Mouse (Mus musculus): ENCODE measurements around the gene Fcgr1. TPM values are rescaled to one million over a fixed set of nuclear protein-coding genes. Genes with fewer than 3 reads are reported as not detected.

The Fcgr1 gene
- polyA plus RNA-seq, 1 experiment: 0.05 TPM

DNA sequence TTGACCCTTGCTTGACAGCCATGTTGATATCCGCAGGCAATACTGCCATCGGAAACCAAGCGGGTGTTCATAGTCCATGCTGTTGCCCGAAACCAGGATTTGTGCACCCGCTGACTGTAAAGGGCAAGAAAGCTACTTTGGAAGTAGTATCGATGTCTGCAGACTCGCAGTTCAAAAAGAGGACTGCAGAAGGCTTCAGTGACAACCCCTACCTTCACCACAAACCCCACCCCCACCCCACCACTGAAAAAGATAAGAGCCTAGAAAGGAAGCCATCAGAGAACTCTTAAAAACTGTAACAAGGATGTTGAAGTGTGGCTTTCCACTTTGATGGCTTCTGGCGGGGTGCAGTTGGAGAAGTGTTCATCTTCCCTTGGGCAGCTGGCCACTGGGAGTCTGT, 44.3 kb upstream of the Fcgr1 start:
- Histone ChIP-seq H3K4me3 (no peak overlapping the region), H3K27me3 (ENCODE audit: control insufficient read depth, insufficient read depth, insufficient read length) (no peaks in the 10 kb centered on the region), H3K4me2 (ENCODE audit: low read depth) (no peak overlapping the region)

DNA sequence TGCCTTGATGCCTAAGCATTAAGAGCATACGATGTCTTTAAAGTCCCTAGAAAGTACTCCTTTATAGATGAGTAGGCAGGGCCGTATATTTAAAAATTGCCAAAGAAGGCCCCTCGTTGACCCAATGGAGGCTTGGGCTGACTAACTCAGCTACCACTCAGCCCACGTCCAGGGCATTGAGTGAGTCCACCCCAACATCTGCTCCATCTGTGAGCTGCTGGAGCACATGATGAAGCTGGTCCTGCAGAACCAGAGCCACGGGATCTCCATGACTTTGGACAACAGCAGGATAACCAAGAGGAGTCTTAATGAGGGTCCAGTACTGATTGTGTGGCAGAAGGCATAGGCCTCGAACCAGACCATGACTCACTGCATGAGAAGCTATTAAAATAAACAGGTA, 43.5 kb upstream of the Fcgr1 start:
- H3K36me3 ChIP-seq (ENCODE audit: control insufficient read depth, insufficient read depth): no peaks in the 10 kb centered on the region
- H3ac ChIP-seq (ENCODE audit: control insufficient read depth, insufficient read length): no peak overlapping the region
- H3K27me3 ChIP-seq (ENCODE audit: control insufficient read depth, insufficient read depth, insufficient read length): no peaks in the 10 kb centered on the region

More for the DNA sequence above, 44.3 kb upstream of the Fcgr1 start:
- TF ChIP-seq TCF3 (IDR thresholded peaks at IDR 0.05; ENCODE audit: insufficient read length, low read depth) (no peak), MYOG (IDR thresholded peaks at IDR 0.05; ENCODE audit: control insufficient read depth in 1 of 3, insufficient read depth in 1 of 3, insufficient read length in 2 of 3, low read depth in 2 of 3) (no peak), POLR2AphosphoS2 (IDR thresholded peaks at IDR 0.05; ENCODE audit: insufficient read length, low read depth) (no peak), MAX (IDR thresholded peaks at IDR 0.05; ENCODE audit: low read depth) (no peak), MYOD1 (IDR thresholded peaks at IDR 0.05; ENCODE audit: control insufficient read depth in 1 of 3, insufficient read length in 2 of 3, low read depth in 2 of 3) (no peak), REST (IDR thresholded peaks at IDR 0.05; ENCODE audit: insufficient read depth, insufficient read length) (no peak), SRF (IDR thresholded peaks at IDR 0.05; ENCODE audit: control insufficient read depth, insufficient read length, low read depth) (no peak), E2F4 (IDR thresholded peaks at IDR 0.05; ENCODE audit: insufficient read depth) (no peak), USF1 (IDR thresholded peaks at IDR 0.05; ENCODE audit: low read depth) (no peak), CEBPB (IDR thresholded peaks at IDR 0.05; ENCODE audit: insufficient read depth, poor library complexity, severe bottlenecking) (no peak)
- Histone ChIP-seq H3K79me2 (ENCODE audit: control insufficient read depth, insufficient read depth) (no peaks in the 10 kb centered on the region), H3K36me3 (ENCODE audit: control insufficient read depth, insufficient read depth) (no peaks in the 10 kb centered on the region), H3ac (ENCODE audit: control insufficient read depth, insufficient read length) (no peak overlapping the region)

DNA sequence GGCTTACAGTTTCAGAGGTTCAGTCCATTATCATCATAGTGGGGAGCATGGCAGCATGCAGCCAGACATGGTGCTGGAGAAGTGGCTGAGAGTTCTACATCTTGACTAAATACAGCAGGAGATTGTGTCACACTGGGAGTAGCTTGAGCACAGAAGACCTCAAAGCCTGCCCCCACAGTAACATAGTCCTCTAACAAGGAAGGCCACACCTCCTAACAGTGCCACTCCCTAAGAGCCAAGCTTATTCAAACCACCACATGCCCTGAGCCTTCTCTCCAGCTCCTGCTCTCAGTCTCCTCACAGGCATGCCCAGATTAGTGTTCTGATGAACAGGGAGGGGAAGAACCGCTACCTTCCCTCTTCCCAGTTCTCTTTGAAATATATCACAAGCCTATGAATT, 42.9 kb upstream of the Fcgr1 start:
- H3K27me3 ChIP-seq (ENCODE audit: control insufficient read depth, insufficient read depth, insufficient read length): no peaks in the 10 kb centered on the region
- H3ac ChIP-seq (ENCODE audit: control insufficient read depth, insufficient read length): no peak overlapping the region
- H3K79me2 ChIP-seq (ENCODE audit: control insufficient read depth, insufficient read depth): no peaks in the 10 kb centered on the region
- no peak overlapping the region for H3K4me3 ChIP-seq
- TF ChIP-seq TCF3 (IDR thresholded peaks at IDR 0.05; ENCODE audit: insufficient read length, low read depth) (no peak), MYOG (IDR thresholded peaks at IDR 0.05; ENCODE audit: control insufficient read depth in 1 of 3, insufficient read depth in 1 of 3, insufficient read length in 2 of 3, low read depth in 2 of 3) (no peak), POLR2AphosphoS2 (IDR thresholded peaks at IDR 0.05; ENCODE audit: insufficient read length, low read depth) (no peak), MAX (IDR thresholded peaks at IDR 0.05; ENCODE audit: low read depth) (no peak), TCF12 (IDR thresholded peaks at IDR 0.05; ENCODE audit: insufficient read depth, poor library complexity, severe bottlenecking) (no peak), CEBPB (IDR thresholded peaks at IDR 0.05; ENCODE audit: insufficient read depth, poor library complexity, severe bottlenecking) (no peak), SRF (IDR thresholded peaks at IDR 0.05; ENCODE audit: control insufficient read depth, insufficient read length, low read depth) (no peak), REST (IDR thresholded peaks at IDR 0.05; ENCODE audit: insufficient read depth, insufficient read length) (no peak)
- H3K4me2 ChIP-seq (ENCODE audit: low read depth): no peak overlapping the region
- no peaks in the 10 kb centered on the region for H3K36me3 ChIP-seq (ENCODE audit: control insufficient read depth, insufficient read depth)

More for the DNA sequence above, 43.5 kb upstream of the Fcgr1 start:
- Histone ChIP-seq H3K79me2 (ENCODE audit: control insufficient read depth, insufficient read depth) (no peaks in the 10 kb centered on the region), H3K4me2 (ENCODE audit: low read depth) (no peak overlapping the region), H3K4me3 (no peak overlapping the region)
- TF ChIP-seq POLR2A (IDR thresholded peaks at IDR 0.05; ENCODE audit: insufficient read length, low read depth): no peak
- TF ChIP-seq REST (IDR thresholded peaks at IDR 0.05; ENCODE audit: insufficient read depth, insufficient read length): no peak
- TF ChIP-seq SRF (IDR thresholded peaks at IDR 0.05; ENCODE audit: control insufficient read depth, insufficient read length, low read depth): no peak
- no peak for TF ChIP-seq E2F4 (IDR thresholded peaks at IDR 0.05; ENCODE audit: insufficient read depth)
- TF ChIP-seq USF1 (IDR thresholded peaks at IDR 0.05; ENCODE audit: low read depth): no peak
- TF ChIP-seq CEBPB (IDR thresholded peaks at IDR 0.05; ENCODE audit: insufficient read depth, poor library complexity, severe bottlenecking): no peak
- no peak for TF ChIP-seq MYOD1 (IDR thresholded peaks at IDR 0.05; ENCODE audit: control insufficient read depth in 1 of 3, insufficient read length in 2 of 3, low read depth in 2 of 3)
- TF ChIP-seq MYOG (IDR thresholded peaks at IDR 0.05; ENCODE audit: control insufficient read depth in 1 of 3, insufficient read depth in 1 of 3, insufficient read length in 2 of 3, low read depth in 2 of 3): no peak
- TF ChIP-seq MAX (IDR thresholded peaks at IDR 0.05; ENCODE audit: low read depth): no peak
- no peak for TF ChIP-seq TCF3 (IDR thresholded peaks at IDR 0.05; ENCODE audit: insufficient read length, low read depth)
- no peak for TF ChIP-seq POLR2AphosphoS2 (IDR thresholded peaks at IDR 0.05; ENCODE audit: insufficient read length, low read depth)
- TF ChIP-seq TCF12 (IDR thresholded peaks at IDR 0.05; ENCODE audit: insufficient read depth, poor library complexity, severe bottlenecking): no peak

DNA sequence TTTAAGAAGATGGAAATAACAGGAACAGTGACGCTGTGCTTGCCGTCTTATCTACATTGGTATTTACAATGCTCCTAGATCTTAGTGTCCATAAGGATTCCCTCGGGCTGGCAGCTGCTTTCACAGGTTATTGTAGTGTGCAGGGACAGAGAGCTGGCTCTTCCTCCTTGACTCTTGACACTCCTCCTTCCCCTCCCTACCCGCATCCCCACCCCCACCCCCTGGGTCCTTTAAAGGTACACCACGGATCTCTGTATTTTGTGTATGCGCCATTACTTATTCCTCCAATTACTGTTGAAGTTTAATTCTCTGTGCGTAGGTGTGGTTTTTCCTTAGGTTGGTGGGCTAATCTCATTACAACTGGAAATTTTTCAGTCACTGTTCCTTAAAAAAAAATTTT, 41.8 kb upstream of the Fcgr1 start:
- Histone ChIP-seq H3K36me3 (ENCODE audit: control insufficient read depth, insufficient read depth) (no peaks in the 10 kb centered on the region), H3ac (ENCODE audit: control insufficient read depth, insufficient read length) (no peak overlapping the region), H3K4me2 (ENCODE audit: low read depth) (no peak overlapping the region), H3K27me3 (ENCODE audit: control insufficient read depth, insufficient read depth, insufficient read length) (no peaks in the 10 kb centered on the region), H3K79me2 (ENCODE audit: control insufficient read depth, insufficient read depth) (no peaks in the 10 kb centered on the region), H3K4me3 (no peak overlapping the region)
- TF ChIP-seq POLR2A (IDR thresholded peaks at IDR 0.05; ENCODE audit: insufficient read length, low read depth): no peak

DNA sequence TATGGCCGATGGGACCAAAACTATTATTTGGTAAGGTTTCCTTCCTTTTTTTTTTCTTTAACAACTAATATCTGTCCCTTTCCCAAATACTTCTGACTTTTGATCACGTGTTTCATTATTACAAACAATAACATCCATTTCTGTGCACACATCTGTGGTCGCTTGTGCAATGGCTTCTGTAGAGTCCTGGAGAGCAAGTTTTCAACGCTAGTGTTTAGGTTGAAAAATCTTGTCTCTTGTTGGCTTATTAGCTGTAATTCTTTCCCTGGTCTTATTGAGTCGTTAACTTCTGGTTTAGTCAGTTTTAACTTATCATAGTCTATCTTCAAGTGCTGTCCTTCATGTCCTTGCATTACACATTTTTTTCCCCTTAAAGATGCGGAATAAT, 41.4 kb upstream of the Fcgr1 start:
- Histone ChIP-seq H3K79me2 (ENCODE audit: control insufficient read depth, insufficient read depth) (no peaks in the 10 kb centered on the region), H3K36me3 (ENCODE audit: control insufficient read depth, insufficient read depth) (no peaks in the 10 kb centered on the region), H3ac (ENCODE audit: control insufficient read depth, insufficient read length) (no peak overlapping the region), H3K4me2 (ENCODE audit: low read depth) (no peak overlapping the region), H3K27me3 (ENCODE audit: control insufficient read depth, insufficient read depth, insufficient read length) (peaks cover 2% of the 10 kb centered on the region), H3K4me3 (peak overlapping the region; percentile 11)
- TF ChIP-seq E2F4 (IDR thresholded peaks at IDR 0.05; ENCODE audit: insufficient read depth): no peak
- no peak for TF ChIP-seq TCF3 (IDR thresholded peaks at IDR 0.05; ENCODE audit: insufficient read length, low read depth)
- TF ChIP-seq POLR2A (IDR thresholded peaks at IDR 0.05; ENCODE audit: insufficient read length, low read depth): no peak
- no peak for TF ChIP-seq MYOD1 (IDR thresholded peaks at IDR 0.05; ENCODE audit: control insufficient read depth in 1 of 3, insufficient read length in 2 of 3, low read depth in 2 of 3)
- no peak for TF ChIP-seq MYOG (IDR thresholded peaks at IDR 0.05; ENCODE audit: control insufficient read depth in 1 of 3, insufficient read depth in 1 of 3, insufficient read length in 2 of 3, low read depth in 2 of 3)
- no peak for TF ChIP-seq POLR2AphosphoS2 (IDR thresholded peaks at IDR 0.05; ENCODE audit: insufficient read length, low read depth)
- TF ChIP-seq SRF (IDR thresholded peaks at IDR 0.05; ENCODE audit: control insufficient read depth, insufficient read length, low read depth): no peak
- TF ChIP-seq CEBPB (IDR thresholded peaks at IDR 0.05; ENCODE audit: insufficient read depth, poor library complexity, severe bottlenecking): no peak
- TF ChIP-seq MAX (IDR thresholded peaks at IDR 0.05; ENCODE audit: low read depth): no peak
- no peak for TF ChIP-seq REST (IDR thresholded peaks at IDR 0.05; ENCODE audit: insufficient read depth, insufficient read length)
